Mouse (Mus musculus): ENCODE measurements around the gene Tfap2e. TPM values are rescaled to one million over a fixed set of nuclear protein-coding genes. Genes with fewer than 3 reads are reported as not detected.

Gene Tfap2e
- polyA plus RNA-seq, 1 experiment from 2014 or later, result 0.77 TPM

- 3% methylated on average over 48 of the region's 51 CpGs for WGBS
- H3K9ac ChIP-seq, result no peak overlapping the region
Observed at GRCm38 (mm10) chr4:126734700-126735381, 1.2 kb downstream of the Tfap2e start.

GRCm38 (mm10) chr4:126734001-126734603 lies 1.9 kb downstream of the Tfap2e start:
- H3K4me2 ChIP-seq (replicated peaks), result no peak overlapping the region
- 2% methylated on average over 16 of the region's 16 CpGs for WGBS

More at GRCm38 (mm10) chr4:126734700-126735381, 1.2 kb downstream of the Tfap2e start:
- H3K27me3 ChIP-seq, result peaks cover 100% of the 10 kb centered on the region
- H3K4me2 ChIP-seq (replicated peaks), result peak overlapping the region; percentile 39
- H3K9me3 ChIP-seq (replicated peaks), result no peaks in the 10 kb centered on the region
- peaks cover 24% of the 10 kb centered on the region for H3K4me1 ChIP-seq
- H3K36me3 ChIP-seq, result no peaks in the 10 kb centered on the region
- no peak for ATAC-seq (ENCODE audit: low FRiP score)
- H3K4me3 ChIP-seq, result peak overlapping the region; percentile 29
- no peak overlapping the region for H3K27ac ChIP-seq

GRCm38 (mm10) chr4:126732531-126733380 lies 3.3 kb downstream of the Tfap2e start:
- H3K27me3 ChIP-seq, result peaks cover 93% of the 10 kb centered on the region
- H3K4me2 ChIP-seq (replicated peaks), result peak overlapping the region; percentile 30
- WGBS, result 4% methylated on average over 26 of the region's 26 CpGs
- no peak overlapping the region for H3K9ac ChIP-seq
- peaks cover 24% of the 10 kb centered on the region for H3K4me1 ChIP-seq
- H3K36me3 ChIP-seq, result no peaks in the 10 kb centered on the region
- peak overlapping the region; percentile 17; the same call in 1 of the 2 replicates for H3K4me3 ChIP-seq
- no peak overlapping the region for H3K27ac ChIP-seq
- no peaks in the 10 kb centered on the region for H3K9me3 ChIP-seq (replicated peaks)
- ATAC-seq (ENCODE audit: low FRiP score), result no peak

More at GRCm38 (mm10) chr4:126734001-126734603, 1.9 kb downstream of the Tfap2e start:
- ATAC-seq (ENCODE audit: low FRiP score), result no peak
- Histone ChIP-seq H3K4me1 (peaks cover 24% of the 10 kb centered on the region), H3K27me3 (peaks cover 100% of the 10 kb centered on the region), H3K9ac (no peak overlapping the region), H3K9me3 (replicated peaks) (no peaks in the 10 kb centered on the region), H3K4me3 (0 out of 2 replicates have a peak overlapping the region, but pooled peaks have one; percentile 29), H3K27ac (no peak overlapping the region), H3K36me3 (no peaks in the 10 kb centered on the region)

- peak overlapping the region; percentile 30 for H3K4me2 ChIP-seq (replicated peaks)
- WGBS, result 3% methylated on average over 18 of the region's 18 CpGs
- H3K4me3 ChIP-seq, result peak overlapping the region; percentile 17; the same call in 1 of the 2 replicates
- H3K27me3 ChIP-seq, result peaks cover 87% of the 10 kb centered on the region
- H3K4me1 ChIP-seq, result peaks cover 24% of the 10 kb centered on the region
- H3K9ac ChIP-seq, result no peak overlapping the region
- H3K36me3 ChIP-seq, result no peaks in the 10 kb centered on the region
- no peak overlapping the region for H3K27ac ChIP-seq
- no peak for ATAC-seq (ENCODE audit: low FRiP score)
- no peaks in the 10 kb centered on the region for H3K9me3 ChIP-seq (replicated peaks)
Observed at GRCm38 (mm10) chr4:126732111-126732510, 3.9 kb downstream of the Tfap2e start.

GRCm38 (mm10) chr4:126707439-126707826 lies 28.6 kb downstream of the Tfap2e start:
- Histone ChIP-seq H3K4me3 (no peak overlapping the region), H3K9ac (no peak overlapping the region), H3K4me1 (peaks cover 25% of the 10 kb centered on the region), H3K9me3 (replicated peaks) (no peaks in the 10 kb centered on the region), H3K36me3 (peaks cover 59% of the 10 kb centered on the region), H3K27ac (0 out of 2 replicates have a peak overlapping the region, but pooled peaks have one; percentile 75), H3K4me2 (replicated peaks) (no peak overlapping the region), H3K27me3 (no peaks in the 10 kb centered on the region; the same call in 1 of the 2 replicates)
- ATAC-seq (ENCODE audit: low FRiP score), result no peak
- 37% methylated on average over 5 of the region's 5 CpGs for WGBS

- H3K9ac ChIP-seq, result no peak overlapping the region
- 37% methylated on average over 12 of the region's 12 CpGs for whole genome bisulfite sequencing
- ATAC-seq (ENCODE audit: low FRiP score), result peak; percentile 92
Observed at GRCm38 (mm10) chr4:126706630-126707438, 29.2 kb downstream of the Tfap2e start.

GRCm38 (mm10) chr4:126696908-126697307 lies 39.1 kb downstream of the Tfap2e start:
- Histone ChIP-seq H3K9me3 (replicated peaks) (no peaks in the 10 kb centered on the region), H3K9ac (no peak overlapping the region), H3K27ac (no peak overlapping the region), H3K4me1 (no peaks in the 10 kb centered on the region), H3K4me2 (replicated peaks) (no peak overlapping the region), H3K36me3 (peaks cover 14% of the 10 kb centered on the region; the same call in 1 of the 2 replicates), H3K4me3 (no peak overlapping the region), H3K27me3 (no peaks in the 10 kb centered on the region)
- no peak for ATAC-seq (ENCODE audit: low FRiP score)
- 91% methylated on average over 4 of the region's 4 CpGs for WGBS

More at GRCm38 (mm10) chr4:126706630-126707438, 29.2 kb downstream of the Tfap2e start:
- Histone ChIP-seq H3K4me2 (replicated peaks) (no peak overlapping the region), H3K4me3 (no peak overlapping the region), H3K27ac (peak overlapping the region; percentile 75), H3K27me3 (no peaks in the 10 kb centered on the region; the same call in 1 of the 2 replicates), H3K36me3 (peaks cover 64% of the 10 kb centered on the region), H3K4me1 (peaks cover 25% of the 10 kb centered on the region), H3K9me3 (replicated peaks) (no peaks in the 10 kb centered on the region)

GRCm38 (mm10) chr4:126693021-126693420 lies 43.0 kb downstream of the Tfap2e start:
- peaks cover 11% of the 10 kb centered on the region for H3K36me3 ChIP-seq
- H3K4me2 ChIP-seq (replicated peaks), result no peak overlapping the region
- WGBS, result 76% methylated on average over 5 of the region's 5 CpGs
- no peak overlapping the region for H3K4me3 ChIP-seq
- H3K9ac ChIP-seq, result no peak overlapping the region
- no peaks in the 10 kb centered on the region for H3K27me3 ChIP-seq
- no peaks in the 10 kb centered on the region for H3K9me3 ChIP-seq (replicated peaks)
- H3K27ac ChIP-seq, result no peak overlapping the region
- ATAC-seq (ENCODE audit: low FRiP score), result no peak
- H3K4me1 ChIP-seq, result no peaks in the 10 kb centered on the region

GRCm38 (mm10) chr4:126689457-126689856 lies 46.6 kb downstream of the Tfap2e start:
- H3K27ac ChIP-seq, result no peak overlapping the region
- H3K4me2 ChIP-seq (replicated peaks), result no peak overlapping the region
- peaks cover 36% of the 10 kb centered on the region for H3K36me3 ChIP-seq
- no peaks in the 10 kb centered on the region for H3K27me3 ChIP-seq
- 92% methylated on average over 2 of the region's 2 CpGs for WGBS
- H3K9ac ChIP-seq, result no peak overlapping the region
- ATAC-seq (ENCODE audit: low FRiP score), result no peak
- no peaks in the 10 kb centered on the region for H3K4me1 ChIP-seq
- H3K4me3 ChIP-seq, result no peak overlapping the region
- no peaks in the 10 kb centered on the region for H3K9me3 ChIP-seq (replicated peaks)

GRCm38 (mm10) chr4:126683084-126683483 lies 53.0 kb downstream of the Tfap2e start:
- 62% methylated on average over 3 of the region's 3 CpGs for WGBS
- Histone ChIP-seq H3K36me3 (peaks cover 33% of the 10 kb centered on the region), H3K4me2 (replicated peaks) (no peak overlapping the region), H3K27ac (no peak overlapping the region), H3K4me1 (peaks cover 9% of the 10 kb centered on the region), H3K9ac (no peak overlapping the region), H3K27me3 (no peaks in the 10 kb centered on the region), H3K4me3 (no peak overlapping the region), H3K9me3 (replicated peaks) (no peaks in the 10 kb centered on the region)
- no peak for ATAC-seq (ENCODE audit: low FRiP score)

- peaks cover 25% of the 10 kb centered on the region for H3K36me3 ChIP-seq
- WGBS, result 87% methylated on average over 5 of the region's 5 CpGs
- H3K9ac ChIP-seq, result no peak overlapping the region
- no peaks in the 10 kb centered on the region for H3K27me3 ChIP-seq
- no peak for ATAC-seq (ENCODE audit: low FRiP score)
- no peaks in the 10 kb centered on the region for H3K9me3 ChIP-seq (replicated peaks)
- peaks cover 11% of the 10 kb centered on the region for H3K4me1 ChIP-seq
- H3K27ac ChIP-seq, result no peak overlapping the region
- no peak overlapping the region for H3K4me2 ChIP-seq (replicated peaks)
- H3K4me3 ChIP-seq, result no peak overlapping the region
Observed at GRCm38 (mm10) chr4:126682298-126682697, 53.7 kb downstream of the Tfap2e start.
